Mouse (Mus musculus) neural tube, embryonic 12.5 days (tissue): Measurements from ENCODE around the gene Ube2c. TPM values are rescaled to one million over a fixed set of nuclear protein-coding genes. Genes with fewer than 3 reads are reported as not detected.
A peak's percentile ranks its signal among the peaks of the same experiment; 100 is the strongest.
"Not testable (repeated sequence)": the region's sequence is repeated elsewhere in the genome, so short reads cannot be mapped to it uniquely, and the experiment has no call there.

ENCODE experiments used
- ATAC-seq: fragments of 200-750 bp; cut with Nextera tagmentation; 2 replicates; pipeline ENCODE4 v1.8.0; 2017; ENCODE audit warnings: low read depth, mild to moderate bottlenecking, moderate TSS enrichment, moderate library complexity; ENCODE audit not compliant: low FRiP score
- H3K27ac ChIP-seq: fragments of 300-500 bp; sonication (generic); 2 replicates; pipeline ENCODE4 v1.5.1; 2016
- H3K27me3 ChIP-seq: fragments of 300-500 bp; sonication (generic); replicated peaks from 2 replicates; pipeline ENCODE4 v1.6.1; 2016; ENCODE audit warnings: mild to moderate bottlenecking
- H3K36me3 ChIP-seq: fragments of 300-500 bp; sonication (generic); 2 replicates; pipeline ENCODE4 v1.6.1; 2016; ENCODE audit warnings: mild to moderate bottlenecking
- H3K4me1 ChIP-seq: fragments of 300-500 bp; sonication (generic); 2 replicates; pipeline ENCODE4 v1.6.1; 2016
- H3K4me2 ChIP-seq: fragments of 300-500 bp; sonication (generic); replicated peaks from 2 replicates; pipeline ENCODE4 v1.6.1; 2016; ENCODE audit warnings: mild to moderate bottlenecking
- H3K4me3 ChIP-seq: fragments of 300-500 bp; sonication (generic); 2 replicates; pipeline ENCODE4 v1.5.1; 2016
- H3K9ac ChIP-seq: fragments of 300-500 bp; sonication (generic); 2 replicates; pipeline ENCODE4 v1.6.1; 2016; ENCODE audit warnings: mild to moderate bottlenecking
- H3K9me3 ChIP-seq: fragments of 300-500 bp; sonication (generic); 2 replicates; pipeline ENCODE4 v1.6.1; 2016; ENCODE audit warnings: mild to moderate bottlenecking
- WGBS: fragments of 180-500 bp; shearing (Covaris S2); methylation state at CpG from one replicate; pipeline ENCODE4 v1.1.7; 2016; 5-methylcytosine and 5-hydroxymethylcytosine counted together
- polyA plus RNA-seq: library from polyadenylated mRNA; unstranded; fragments of >200 nt; fragmentation: Nextera tagmentation; extraction: Ambion mirVana; gene quantifications from 2 replicates; pipeline ENCODE4 v1.2.1, GENCODE M21; 2016

The Ube2c gene
- polyA plus RNA-seq, 1 experiment from 2014 or later: 311 TPM

DNA sequence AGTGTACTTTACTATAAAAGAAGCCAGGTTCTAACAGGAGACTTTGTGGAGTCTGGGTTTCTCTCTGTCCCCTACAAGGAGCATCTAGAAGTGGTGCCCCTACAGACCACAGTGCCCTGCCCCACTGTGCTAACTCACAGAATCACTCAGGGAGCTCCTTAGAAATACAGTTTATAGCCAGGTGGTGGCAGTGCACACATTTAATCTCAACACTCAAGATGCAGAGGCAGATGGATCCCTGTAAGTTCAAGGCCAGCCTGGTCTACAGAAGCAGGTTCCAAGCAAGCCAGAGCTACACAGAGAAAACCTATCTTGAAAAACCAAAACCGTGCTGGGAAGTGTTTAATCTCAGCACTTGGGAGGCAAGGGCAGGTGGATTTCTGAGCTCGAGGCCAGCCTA, 24.1 kb downstream of the Ube2c start:
- ATAC-seq: no peak
- Histone ChIP-seq H3K9ac (no peak overlapping the region), H3K9me3 (no peaks in the 10 kb centered on the region), H3K4me1 (no peaks in the 10 kb centered on the region), H3K27me3 (no peaks in the 10 kb centered on the region), H3K4me3 (no peak overlapping the region), H3K36me3 (peaks cover 63% of the 10 kb centered on the region), H3K4me2 (no peak overlapping the region), H3K27ac (no peak overlapping the region)
- 96% methylated on average over 2 of the region's 2 CpGs for WGBS

GRCm38 (mm10) chr2:164794293-164794692, 24.6 kb downstream of the Ube2c start:
- Histone ChIP-seq H3K9me3 (no peaks in the 10 kb centered on the region), H3K4me1 (no peaks in the 10 kb centered on the region), H3K36me3 (peaks cover 65% of the 10 kb centered on the region), H3K4me2 (no peak overlapping the region), H3K27me3 (no peaks in the 10 kb centered on the region), H3K27ac (no peak overlapping the region), H3K4me3 (no peak overlapping the region), H3K9ac (no peak overlapping the region)
- ATAC-seq: peak; percentile 15; the same call in 1 of the 2 replicates
- WGBS: 40% methylated on average over 5 of the region's 5 CpGs

DNA sequence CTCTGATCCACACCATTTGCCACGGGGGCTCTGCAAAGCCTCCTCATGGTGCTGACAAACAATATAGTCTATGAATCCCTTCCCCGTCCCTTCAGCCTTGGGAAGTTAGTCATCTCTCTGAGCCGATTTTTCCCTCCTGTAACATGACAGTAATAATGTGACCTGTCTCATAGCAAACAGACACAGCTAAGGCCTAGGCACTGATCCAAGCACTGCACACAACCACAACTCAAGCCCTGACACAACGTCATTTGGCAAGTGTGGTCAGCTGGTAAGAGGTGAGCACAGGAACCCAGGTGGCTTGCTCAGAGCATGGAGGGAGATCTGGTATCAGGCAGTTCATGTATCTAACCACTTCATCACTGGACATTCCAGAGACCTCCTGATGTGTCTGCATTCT, 26.2 kb downstream of the Ube2c start:
- Histone ChIP-seq H3K9ac (no peak overlapping the region), H3K9me3 (no peaks in the 10 kb centered on the region), H3K27me3 (no peaks in the 10 kb centered on the region), H3K4me2 (no peak overlapping the region), H3K27ac (no peak overlapping the region), H3K4me3 (no peak overlapping the region), H3K4me1 (no peaks in the 10 kb centered on the region), H3K36me3 (peaks cover 71% of the 10 kb centered on the region)
- ATAC-seq: no peak
- WGBS: 87% methylated on average over 4 of the region's 4 CpGs

GRCm38 (mm10) chr2:164798554-164798953, 28.9 kb downstream of the Ube2c start:
- not testable (repeated sequence) for H3K4me2 ChIP-seq, ATAC-seq, H3K9me3 ChIP-seq, H3K4me3 ChIP-seq, H3K9ac ChIP-seq, H3K27ac ChIP-seq, H3K27me3 ChIP-seq, H3K4me1 ChIP-seq
- WGBS: 83% methylated on average over 6 of the region's 6 CpGs
- H3K36me3 ChIP-seq: peaks cover 58% of the 10 kb centered on the region

DNA sequence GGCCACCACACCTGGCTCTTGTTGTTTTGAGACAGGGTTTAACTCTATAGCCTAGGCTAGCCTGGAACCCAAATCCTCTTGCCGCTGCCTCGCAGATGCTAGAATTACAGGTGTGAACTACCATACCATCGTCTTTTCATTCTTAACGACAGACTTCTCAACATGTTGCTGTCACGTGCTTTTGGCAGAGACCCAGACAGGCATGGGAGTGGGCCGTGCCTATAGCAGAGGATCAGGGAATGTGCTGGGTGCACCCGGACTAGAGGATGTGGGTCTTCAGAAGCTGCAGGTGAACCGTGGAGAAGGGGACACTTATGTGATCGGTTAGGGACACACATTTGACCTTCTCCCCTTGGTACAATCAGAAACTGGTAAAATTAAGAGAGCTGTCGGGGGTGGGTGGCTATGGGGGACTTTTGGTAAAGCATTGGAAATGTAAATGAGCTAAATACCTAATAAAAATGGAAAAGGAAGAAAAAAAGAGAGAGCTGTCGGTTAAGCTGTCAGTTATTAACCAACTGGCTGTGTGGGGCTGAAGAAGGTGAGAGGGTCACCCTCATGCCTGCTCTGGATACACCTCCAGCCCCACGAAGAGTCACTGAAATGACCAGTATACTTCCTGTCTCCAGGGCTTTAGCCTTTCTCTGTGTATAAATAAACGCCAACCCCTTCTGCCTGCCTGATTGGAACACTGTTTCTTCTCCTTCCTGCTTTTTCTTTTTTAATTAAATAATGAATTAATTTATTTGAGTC, 30.7 kb downstream of the Ube2c start:
- Histone ChIP-seq H3K36me3 (peaks cover 46% of the 10 kb centered on the region), H3K9me3 (no peaks in the 10 kb centered on the region), H3K4me1 (peaks cover 8% of the 10 kb centered on the region), H3K4me3 (no peak overlapping the region), H3K4me2 (no peak overlapping the region), H3K27ac (no peak overlapping the region), H3K27me3 (no peaks in the 10 kb centered on the region), H3K9ac (no peak overlapping the region)
- 93% methylated on average over 13 of the region's 13 CpGs for WGBS
- no peak for ATAC-seq

GRCm38 (mm10) chr2:164803201-164803920, 33.7 kb downstream of the Ube2c start:
- no peak overlapping the region for H3K27ac ChIP-seq

GRCm38 (mm10) chr2:164803921-164804313, 34.2 kb downstream of the Ube2c start:
- Histone ChIP-seq H3K27ac (no peak overlapping the region), H3K27me3 (no peaks in the 10 kb centered on the region), H3K36me3 (peaks cover 19% of the 10 kb centered on the region), H3K9ac (peak overlapping the region; percentile 71), H3K4me2 (peak overlapping the region; percentile 81), H3K9me3 (no peaks in the 10 kb centered on the region), H3K4me1 (peaks cover 17% of the 10 kb centered on the region), H3K4me3 (peak overlapping the region; percentile 59)
- 46% methylated on average over 1 of the region's 1 CpGs for WGBS
- ATAC-seq: no peak

More at GRCm38 (mm10) chr2:164803201-164803920, 33.7 kb downstream of the Ube2c start:
- H3K9me3 ChIP-seq: no peaks in the 10 kb centered on the region
- peak overlapping the region; percentile 71 for H3K9ac ChIP-seq
- ATAC-seq: no peak
- no peaks in the 10 kb centered on the region for H3K27me3 ChIP-seq
- H3K4me3 ChIP-seq: peak overlapping the region; percentile 59; the same call in 1 of the 2 replicates
- 94% methylated on average over 16 of the region's 16 CpGs for WGBS
- peaks cover 23% of the 10 kb centered on the region for H3K36me3 ChIP-seq
- peak overlapping the region; percentile 81 for H3K4me2 ChIP-seq
- peaks cover 17% of the 10 kb centered on the region for H3K4me1 ChIP-seq

GRCm38 (mm10) chr2:164804533-164805331, 35.0 kb downstream of the Ube2c start, which contains the start of the genes Acot8 and Zswim3:
Gene Acot8, minus strand, starts transcription at chr2:164804882.
Gene Zswim3, plus strand, starts transcription at chr2:164805098.
- peak; percentile 96 for ATAC-seq
- peak within 1 kb of the TSS; percentile 71 for H3K9ac ChIP-seq
- H3K4me3 ChIP-seq: peak within 1 kb of the TSS; percentile 59
- H3K27ac ChIP-seq: peak within 1 kb of the TSS; percentile 47; the same call in 1 of the 2 replicates
- peaks cover 16% of the 10 kb centered on the region for H3K36me3 ChIP-seq
- H3K4me1 ChIP-seq: peaks cover 17% of the 10 kb centered on the region
- H3K27me3 ChIP-seq: no peaks in the 10 kb centered on the region
- peak within 1 kb of the TSS; percentile 81 for H3K4me2 ChIP-seq
- under 1% methylated on average over 47 of the region's 47 CpGs for WGBS
- H3K9me3 ChIP-seq: no peaks in the 10 kb centered on the region

DNA sequence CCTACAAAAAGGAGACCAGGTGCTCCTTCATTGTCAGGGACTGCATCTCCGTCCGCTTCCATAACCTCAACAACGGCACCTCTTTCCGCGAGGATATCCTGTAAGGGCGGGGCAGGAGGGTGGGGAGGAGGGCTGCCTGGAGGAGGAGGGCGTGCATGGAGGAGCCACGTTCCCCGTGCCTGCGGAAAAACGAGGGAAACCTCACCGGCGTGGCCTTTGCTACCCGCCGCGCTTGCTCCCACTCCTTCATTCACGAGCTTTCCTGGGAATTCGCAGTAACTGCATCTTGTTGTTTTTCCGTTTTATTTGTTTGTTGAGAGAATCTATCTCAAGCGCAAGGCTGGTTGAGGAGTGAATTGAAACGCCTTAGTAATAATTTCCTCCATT, 35.6 kb downstream of the Ube2c start:
- Histone ChIP-seq H3K9me3 (no peaks in the 10 kb centered on the region), H3K9ac (peak overlapping the region; percentile 69), H3K36me3 (peaks cover 14% of the 10 kb centered on the region), H3K4me3 (peak overlapping the region; percentile 59), H3K27me3 (no peaks in the 10 kb centered on the region), H3K4me2 (peak overlapping the region; percentile 77), H3K4me1 (peaks cover 17% of the 10 kb centered on the region), H3K27ac (0 out of 2 replicates have a peak overlapping the region, but pooled peaks have one; percentile 47)
- peak; percentile 71 for ATAC-seq
- WGBS: 2% methylated on average over 21 of the region's 21 CpGs

DNA sequence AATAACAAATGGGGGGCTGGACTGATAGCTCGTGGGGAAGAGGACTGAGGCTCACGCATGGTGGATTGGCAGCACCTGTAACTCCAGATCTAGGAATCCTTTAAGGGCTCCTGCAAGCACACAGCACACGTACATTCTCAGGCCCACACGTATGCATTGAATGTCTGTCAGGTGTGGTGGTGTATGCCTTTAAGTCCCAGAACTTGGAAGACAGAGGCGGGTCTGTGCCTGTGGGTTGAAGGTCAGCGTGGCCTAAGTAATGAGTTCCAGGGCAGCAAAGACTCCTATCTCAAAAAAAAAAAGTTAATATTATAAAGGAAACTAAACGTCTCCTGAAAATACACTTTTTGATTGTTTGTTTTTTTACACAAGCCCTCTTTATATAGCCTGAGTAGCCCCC, 36.9 kb downstream of the Ube2c start:
- Histone ChIP-seq H3K4me1 (peaks cover 17% of the 10 kb centered on the region), H3K27ac (no peak overlapping the region), H3K36me3 (peaks cover 8% of the 10 kb centered on the region; the same call in 1 of the 2 replicates), H3K4me3 (no peak overlapping the region), H3K9me3 (no peaks in the 10 kb centered on the region), H3K27me3 (no peaks in the 10 kb centered on the region), H3K9ac (no peak overlapping the region), H3K4me2 (peak overlapping the region; percentile 77; the same call in 1 of the 2 replicates)
- WGBS: 82% methylated on average over 7 of the region's 7 CpGs
- no peak for ATAC-seq

DNA sequence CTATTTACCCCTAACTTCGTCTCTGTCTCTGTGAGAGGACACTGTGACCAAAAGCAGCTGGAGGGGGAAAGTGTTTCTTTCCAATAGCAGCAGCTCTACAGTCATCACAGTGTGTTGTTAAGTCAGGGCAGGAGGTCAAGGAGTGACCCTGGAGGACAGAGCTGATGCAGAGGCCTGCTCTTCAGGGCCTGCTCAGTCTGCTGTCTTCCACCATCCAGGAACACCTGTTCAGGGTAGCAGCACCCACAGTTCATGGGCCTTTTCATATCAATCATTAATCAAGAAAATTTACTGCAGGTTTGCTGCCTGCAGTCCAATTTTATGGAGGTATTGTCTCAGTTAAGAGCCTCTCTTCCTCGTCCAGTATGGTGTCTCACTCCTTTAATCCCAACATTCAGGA, 43.9 kb downstream of the Ube2c start:
- Histone ChIP-seq H3K9me3 (no peaks in the 10 kb centered on the region), H3K9ac (no peak overlapping the region), H3K4me2 (no peak overlapping the region), H3K4me1 (no peaks in the 10 kb centered on the region), H3K36me3 (peaks cover 5% of the 10 kb centered on the region; the same call in 1 of the 2 replicates), H3K27ac (no peak overlapping the region), H3K4me3 (no peak overlapping the region), H3K27me3 (no peaks in the 10 kb centered on the region)
- ATAC-seq: no peak
- WGBS: 55% methylated on average over 2 of the region's 2 CpGs

DNA sequence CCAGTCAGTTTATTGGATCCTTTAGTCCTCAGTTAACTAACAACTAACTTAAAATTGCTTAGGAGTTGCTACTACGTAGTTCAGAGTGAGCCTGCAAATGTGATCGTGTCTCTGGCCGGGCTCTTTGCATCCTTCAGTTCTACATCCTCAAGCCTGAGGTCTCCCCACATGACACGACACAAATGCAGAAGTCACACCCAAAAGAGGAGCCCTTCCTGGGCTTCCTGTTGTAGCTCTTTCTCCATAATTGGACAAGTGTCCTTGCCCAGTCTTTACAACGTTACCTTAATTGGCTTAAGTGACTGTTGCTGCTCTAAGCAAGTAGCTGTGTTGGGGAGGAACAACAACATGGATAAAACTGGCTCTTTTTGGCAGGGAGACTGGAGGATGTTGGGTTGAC, 45.6 kb downstream of the Ube2c start:
- Histone ChIP-seq H3K36me3 (peaks cover 6% of the 10 kb centered on the region), H3K9ac (no peak overlapping the region), H3K4me1 (no peaks in the 10 kb centered on the region), H3K27ac (no peak overlapping the region), H3K9me3 (no peaks in the 10 kb centered on the region), H3K4me2 (no peak overlapping the region), H3K4me3 (no peak overlapping the region), H3K27me3 (no peaks in the 10 kb centered on the region)
- 92% methylated on average over 5 of the region's 5 CpGs for WGBS
- ATAC-seq: no peak
